Mouse (Mus musculus) megakaryocyte, embryonic 14.5 days (primary cell): ENCODE results near the gene Slc41a2.

Experiments used
- FLI1 ChIP-seq: IDR thresholded peaks from 2 replicates; pipeline ENCODE4 v1.6.1; 2012; ENCODE audit warnings: low read length, inconsistent platforms, mixed read lengths
- GATA1 ChIP-seq: IDR thresholded peaks from 3 replicates; pipeline ENCODE4 v1.6.1; 2012; ENCODE audit warnings: mixed read lengths, low read length, inconsistent platforms, borderline replicate concordance

DNA sequence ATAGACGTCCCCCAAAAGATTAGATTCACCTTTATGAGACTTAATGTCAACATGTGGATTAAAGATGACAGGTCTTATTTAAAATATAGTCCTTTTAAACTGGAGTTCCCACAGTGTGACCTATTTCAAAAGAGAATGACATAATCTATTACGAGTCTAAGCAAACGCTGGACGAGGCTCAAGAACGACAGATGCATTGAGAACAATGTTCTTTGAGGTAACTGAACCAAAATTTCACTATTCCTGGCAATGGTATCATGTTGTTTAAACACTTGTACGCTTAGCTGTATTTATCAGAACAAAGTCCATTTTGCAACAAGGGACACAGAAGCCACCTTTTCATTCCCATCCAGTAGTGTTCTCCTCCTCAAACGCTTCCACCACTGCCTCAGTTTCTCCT is 27.3 kb downstream of the Slc41a2 start:
- TF ChIP-seq FLI1 = no peak
- no peak for TF ChIP-seq GATA1
